Mouse (Mus musculus) stomach, embryonic 14.5 days (tissue): ENCODE results near the gene Rwdd3. TPM values are rescaled to one million over a fixed set of nuclear protein-coding genes. Genes with fewer than 3 reads are reported as not detected.

ENCODE experiments used
- ATAC-seq: fragments of 200-750 bp; cut with Nextera tagmentation; 2 replicates; pipeline ENCODE4 v1.8.0; 2017; ENCODE audit warnings: low read depth, moderate TSS enrichment; ENCODE audit not compliant: insufficient number of reproducible peaks, insufficient read depth, low FRiP score
- H3K27ac ChIP-seq: fragments of 300-500 bp; sonication (generic); 2 replicates; pipeline ENCODE4 v1.5.1; 2014; ENCODE audit warnings: mild to moderate bottlenecking, low read length, moderate library complexity, mixed read lengths
- H3K27me3 ChIP-seq: fragments of 300-500 bp; sonication (generic); 2 replicates; pipeline ENCODE4 v1.6.1; 2014; ENCODE audit warnings: low read length, control low read depth, mixed read lengths; ENCODE audit not compliant: control insufficient read depth, insufficient read depth
- H3K36me3 ChIP-seq: fragments of 300-500 bp; sonication (generic); 2 replicates; pipeline ENCODE4 v1.6.1; 2014; ENCODE audit warnings: mild to moderate bottlenecking, control low read depth, low read length, moderate library complexity, mixed read lengths; ENCODE audit not compliant: control insufficient read depth, insufficient read depth
- H3K4me1 ChIP-seq: fragments of 300-500 bp; sonication (generic); 2 replicates; pipeline ENCODE4 v1.6.1; 2014; ENCODE audit warnings: low read length, control low read depth, mixed read lengths; ENCODE audit not compliant: control insufficient read depth, insufficient read depth
- H3K4me2 ChIP-seq: fragments of 300-500 bp; sonication (generic); replicated peaks from 2 replicates; pipeline ENCODE4 v1.6.1; 2014; ENCODE audit warnings: low read depth, low read length, control low read depth
- H3K4me3 ChIP-seq: fragments of 300-500 bp; sonication (generic); 2 replicates; pipeline ENCODE4 v1.5.1; 2014; ENCODE audit warnings: low read depth, low read length, control low read depth
- H3K9ac ChIP-seq: fragments of 300-500 bp; sonication (generic); replicated peaks from 2 replicates; pipeline ENCODE4 v1.6.1; 2014; ENCODE audit warnings: low read depth, mild to moderate bottlenecking, control low read depth, low read length, moderate library complexity, mixed read lengths
- H3K9me3 ChIP-seq: fragments of 300-500 bp; sonication (generic); 2 replicates; pipeline ENCODE4 v1.6.1; 2016; ENCODE audit warnings: low read depth, low read length, control low read depth; ENCODE audit not compliant: control insufficient read depth
- WGBS: fragments of 180-500 bp; shearing (Covaris S2); extraction: QIAGEN DNeasy Blood & Tissue Kit; methylation state at CpG from one replicate; pipeline ENCODE4 v1.1.7; 2014; 5-methylcytosine and 5-hydroxymethylcytosine counted together
- polyA plus RNA-seq: library from polyadenylated mRNA; unstranded; fragments of >200 nt; fragmentation: Nextera tagmentation; extraction: Ambion mirVana; gene quantifications from 2 replicates; pipeline ENCODE4 v1.2.1, GENCODE M21; 2014

The Rwdd3 gene
- polyA plus RNA-seq, 1 experiment from 2014 or later = 6.2 TPM

DNA sequence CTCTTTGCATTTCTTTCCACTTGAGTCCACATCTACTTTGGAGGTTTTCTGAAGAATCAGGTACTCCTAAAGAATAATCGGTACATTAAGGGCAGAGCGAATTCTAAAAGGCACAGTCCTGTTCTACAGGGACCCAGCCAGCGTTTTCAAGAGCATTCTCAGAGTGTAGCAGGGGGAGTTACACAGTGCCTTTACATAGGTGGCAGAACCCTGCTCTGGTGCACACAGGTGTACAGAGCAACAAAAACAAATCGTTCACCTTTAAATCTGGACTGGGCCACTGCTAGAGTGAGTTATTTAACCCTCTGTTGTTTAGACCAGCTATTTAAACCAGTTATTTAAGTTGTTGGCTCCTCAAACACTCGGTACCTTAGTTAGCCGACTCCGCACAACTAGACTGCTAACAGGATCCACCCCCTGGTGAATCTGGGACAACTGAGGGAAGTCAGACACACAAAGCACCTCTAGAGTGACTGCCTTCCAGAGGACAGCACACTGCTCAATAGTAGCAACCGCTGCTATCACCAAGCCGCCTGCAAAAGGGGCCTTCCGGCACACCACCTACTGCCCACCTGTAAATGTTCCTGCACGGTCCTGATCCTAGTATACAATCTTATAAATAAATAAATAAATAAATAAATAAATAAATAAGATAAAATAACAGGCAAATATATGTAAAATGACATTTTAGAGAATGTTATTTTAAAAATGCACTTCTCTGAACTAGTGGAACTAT lies 14.9 kb downstream of the Rwdd3 start:
- ATAC-seq = no peak
- Histone ChIP-seq H3K9ac (no peak overlapping the region), H3K27ac (no peak overlapping the region), H3K4me1 (no peaks in the 10 kb centered on the region), H3K9me3 (no peaks in the 10 kb centered on the region), H3K4me3 (no peak overlapping the region), H3K36me3 (no peaks in the 10 kb centered on the region), H3K27me3 (no peaks in the 10 kb centered on the region), H3K4me2 (no peak overlapping the region)
- WGBS = 73% methylated on average over 11 of the region's 11 CpGs

GRCm38 (mm10) chr3:121156043-121156442 lies 15.5 kb downstream of the Rwdd3 start:
- no peak overlapping the region for H3K4me3 ChIP-seq
- ATAC-seq = no peak
- no peaks in the 10 kb centered on the region for H3K36me3 ChIP-seq
- no peaks in the 10 kb centered on the region for H3K27me3 ChIP-seq
- H3K4me2 ChIP-seq = no peak overlapping the region
- no peaks in the 10 kb centered on the region for H3K4me1 ChIP-seq
- H3K9me3 ChIP-seq = no peaks in the 10 kb centered on the region
- H3K27ac ChIP-seq = no peak overlapping the region
- WGBS = 58% methylated on average over 7 of the region's 7 CpGs
- no peak overlapping the region for H3K9ac ChIP-seq

DNA sequence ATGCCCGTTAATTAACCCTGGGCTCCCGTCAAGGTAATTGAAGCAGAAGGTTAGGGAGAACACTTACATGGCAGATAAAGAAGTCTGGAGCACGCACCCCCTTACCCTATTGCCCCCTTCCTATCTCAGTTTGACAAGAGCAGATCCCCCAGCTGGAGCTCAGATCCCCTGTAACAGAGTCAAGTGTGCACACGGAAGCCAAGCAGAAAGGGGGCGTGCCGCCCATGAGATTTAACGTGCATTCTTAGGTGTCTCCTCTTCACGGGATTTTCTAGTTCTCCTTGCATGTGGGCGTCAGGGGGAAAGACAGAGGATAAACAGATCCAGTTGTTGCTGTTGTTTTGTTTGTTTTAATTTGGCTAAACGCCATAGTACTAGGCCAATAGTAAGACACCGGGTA lies 37.6 kb downstream of the Rwdd3 start:
- Histone ChIP-seq H3K27ac (no peak overlapping the region), H3K36me3 (no peaks in the 10 kb centered on the region), H3K27me3 (no peaks in the 10 kb centered on the region), H3K4me1 (no peaks in the 10 kb centered on the region), H3K9ac (no peak overlapping the region), H3K4me3 (no peak overlapping the region), H3K4me2 (no peak overlapping the region), H3K9me3 (no peaks in the 10 kb centered on the region)
- no peak for ATAC-seq
- WGBS = 71% methylated on average over 11 of the region's 11 CpGs

- Histone ChIP-seq H3K36me3 (no peaks in the 10 kb centered on the region), H3K4me1 (no peaks in the 10 kb centered on the region)
These were observed 38.5 kb downstream of the Rwdd3 start for GRCm38 (mm10) chr3:121133039-121133438.

GRCm38 (mm10) chr3:121127171-121127570 lies 44.3 kb downstream of the Rwdd3 start:
- Histone ChIP-seq H3K9me3 (no peaks in the 10 kb centered on the region), H3K4me3 (no peak overlapping the region), H3K9ac (no peak overlapping the region), H3K4me1 (no peaks in the 10 kb centered on the region), H3K27ac (no peak overlapping the region), H3K4me2 (no peak overlapping the region), H3K36me3 (no peaks in the 10 kb centered on the region), H3K27me3 (no peaks in the 10 kb centered on the region)
- ATAC-seq = no peak
- 91% methylated on average over 2 of the region's 2 CpGs for WGBS

More at GRCm38 (mm10) chr3:121133039-121133438, 38.5 kb downstream of the Rwdd3 start:
- H3K9ac ChIP-seq = no peak overlapping the region
- no peak overlapping the region for H3K4me3 ChIP-seq
- WGBS = 79% methylated on average over 5 of the region's 5 CpGs
- ATAC-seq = no peak
- H3K4me2 ChIP-seq = no peak overlapping the region
- no peak overlapping the region for H3K27ac ChIP-seq
- H3K9me3 ChIP-seq = no peaks in the 10 kb centered on the region
- no peaks in the 10 kb centered on the region for H3K27me3 ChIP-seq

- ATAC-seq = no peak
- Histone ChIP-seq H3K9me3 (no peaks in the 10 kb centered on the region), H3K9ac (no peak overlapping the region), H3K27me3 (no peaks in the 10 kb centered on the region), H3K4me2 (no peak overlapping the region), H3K36me3 (no peaks in the 10 kb centered on the region), H3K4me1 (no peaks in the 10 kb centered on the region), H3K27ac (no peak overlapping the region), H3K4me3 (no peak overlapping the region)
- WGBS = 63% methylated on average over 5 of the region's 5 CpGs
These were observed 45.0 kb downstream of the Rwdd3 start for GRCm38 (mm10) chr3:121126476-121126875.

DNA sequence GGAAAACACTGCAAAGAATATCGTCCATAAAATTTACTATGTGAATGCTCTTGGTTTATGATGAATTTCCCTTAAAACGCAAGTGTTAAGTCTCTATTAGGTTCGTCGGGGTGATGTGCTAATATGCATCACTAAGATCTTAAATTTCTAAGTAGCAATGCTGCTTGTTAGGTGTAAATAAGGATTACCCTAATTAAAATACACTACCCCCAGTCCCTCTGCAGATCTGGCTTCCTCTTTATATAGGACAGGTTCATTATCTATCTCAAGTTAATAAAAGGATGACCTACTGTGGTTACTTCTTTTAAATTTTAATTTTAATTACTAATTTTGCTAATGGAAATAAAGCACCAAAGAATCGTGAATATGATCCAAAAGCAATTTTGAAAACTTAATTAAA lies 50.4 kb downstream of the Rwdd3 start:
- Histone ChIP-seq H3K27ac (no peak overlapping the region), H3K27me3 (no peaks in the 10 kb centered on the region), H3K4me2 (no peak overlapping the region), H3K4me3 (no peak overlapping the region), H3K9ac (no peak overlapping the region), H3K36me3 (no peaks in the 10 kb centered on the region), H3K4me1 (no peaks in the 10 kb centered on the region), H3K9me3 (no peaks in the 10 kb centered on the region)
- no peak for ATAC-seq
- 84% methylated on average over 5 of the region's 5 CpGs for WGBS

DNA sequence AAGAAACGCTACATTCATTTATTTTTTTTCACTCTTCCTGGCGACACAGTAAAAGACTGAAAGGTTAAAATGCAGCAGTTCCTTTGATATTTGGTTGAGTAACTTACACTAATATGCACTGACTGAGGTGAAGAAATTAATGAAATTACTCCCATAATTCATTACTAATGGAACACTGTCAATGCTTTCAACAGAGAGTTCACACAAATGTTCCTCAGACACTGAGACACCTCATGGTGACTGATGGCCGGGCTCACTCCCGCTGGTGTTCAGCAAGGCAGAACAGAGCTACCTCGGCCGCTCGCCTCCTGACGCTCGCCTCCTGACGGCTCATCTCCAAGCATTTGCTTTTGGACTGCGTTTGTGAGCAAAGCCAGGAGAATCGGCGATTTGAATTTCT lies 54.9 kb downstream of the Rwdd3 start:
- no peak overlapping the region for H3K4me2 ChIP-seq
- no peaks in the 10 kb centered on the region for H3K36me3 ChIP-seq
- no peaks in the 10 kb centered on the region for H3K27me3 ChIP-seq
- H3K27ac ChIP-seq = no peak overlapping the region
- ATAC-seq = no peak
- no peaks in the 10 kb centered on the region for H3K4me1 ChIP-seq
- no peak overlapping the region for H3K4me3 ChIP-seq
- 51% methylated on average over 13 of the region's 13 CpGs for WGBS
- no peaks in the 10 kb centered on the region for H3K9me3 ChIP-seq
- no peak overlapping the region for H3K9ac ChIP-seq

DNA sequence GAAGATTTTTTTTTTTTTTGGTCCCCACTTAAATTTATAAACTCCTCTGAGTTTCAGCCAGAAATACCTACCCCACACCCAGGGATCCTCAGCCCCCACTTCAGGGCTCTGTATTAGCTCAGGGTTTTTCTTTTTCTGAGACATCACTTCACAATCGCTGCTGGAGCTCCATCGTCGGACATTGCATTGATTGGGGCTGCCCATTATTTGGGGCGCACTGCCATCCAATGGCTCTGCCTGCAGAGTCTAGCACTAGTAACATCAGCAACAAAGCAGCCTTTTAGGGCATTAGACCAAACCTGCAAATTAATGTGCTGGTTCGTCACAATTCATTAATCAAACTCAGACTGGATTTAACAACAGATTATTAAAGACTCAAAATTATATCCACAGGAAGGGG lies 55.4 kb downstream of the Rwdd3 start:
- no peak overlapping the region for H3K4me2 ChIP-seq
- no peaks in the 10 kb centered on the region for H3K27me3 ChIP-seq
- H3K27ac ChIP-seq = no peak overlapping the region
- WGBS = 59% methylated on average over 5 of the region's 5 CpGs
- H3K36me3 ChIP-seq = no peaks in the 10 kb centered on the region
- H3K4me3 ChIP-seq = no peak overlapping the region
- no peak overlapping the region for H3K9ac ChIP-seq
- H3K9me3 ChIP-seq = no peaks in the 10 kb centered on the region
- no peaks in the 10 kb centered on the region for H3K4me1 ChIP-seq
- ATAC-seq = no peak
